Mouse (Mus musculus) CH12F3 (cell line): ENCODE results near the gene Ybx1.

Source experiments
- in situ Hi-C: fragments of 300-500 bp; cut with MboI; formaldehyde crosslinking; loops from 2 replicates; pipeline ENCODE4 v1.14.3; 2020; ENCODE audit warnings: low sequenced_read_pairs

Ybx1 gene

DNA sequence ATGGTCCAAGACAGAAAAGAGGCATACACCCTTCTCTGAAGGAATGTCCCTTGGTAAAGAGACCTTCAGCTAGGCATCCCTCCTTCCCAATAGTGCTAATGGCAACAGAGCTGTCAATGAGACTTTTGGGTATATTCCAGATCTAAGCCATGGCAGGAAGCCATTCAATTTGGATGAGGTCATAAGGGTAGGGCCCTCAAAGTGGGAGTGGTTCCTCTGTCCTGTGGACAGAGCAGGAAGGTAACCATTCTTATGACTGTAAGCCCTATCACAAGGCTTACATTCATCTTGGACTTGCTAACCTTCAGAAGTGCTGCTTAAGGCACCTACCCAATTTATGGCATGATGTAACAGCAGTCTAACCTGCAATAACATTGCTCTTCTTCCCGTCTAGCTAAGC, 19.8 kb downstream of the Ybx1 start:
- in situ Hi-C loops: no loop called here

DNA sequence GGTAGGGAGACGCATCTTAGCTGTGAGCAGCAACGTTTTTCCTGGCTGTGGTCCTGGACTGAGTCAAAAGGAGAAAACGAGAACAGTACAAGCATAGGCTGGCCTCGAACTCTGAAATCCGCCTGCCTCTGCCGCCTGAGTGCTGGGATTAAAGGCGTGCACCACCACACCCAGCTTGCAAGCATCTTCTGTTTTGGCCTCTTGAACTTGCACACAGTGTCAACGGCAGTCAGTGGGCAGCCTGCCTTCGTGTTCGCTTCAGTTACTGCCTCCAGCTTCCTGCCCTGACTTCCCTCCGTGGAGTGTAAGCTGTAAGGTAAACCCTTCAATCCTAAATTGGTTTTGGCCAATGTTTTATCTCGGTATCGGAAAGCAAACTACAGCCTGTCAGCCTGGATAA, 27.8 kb downstream of the Ybx1 start:
- in situ Hi-C loops: no loop called here

DNA sequence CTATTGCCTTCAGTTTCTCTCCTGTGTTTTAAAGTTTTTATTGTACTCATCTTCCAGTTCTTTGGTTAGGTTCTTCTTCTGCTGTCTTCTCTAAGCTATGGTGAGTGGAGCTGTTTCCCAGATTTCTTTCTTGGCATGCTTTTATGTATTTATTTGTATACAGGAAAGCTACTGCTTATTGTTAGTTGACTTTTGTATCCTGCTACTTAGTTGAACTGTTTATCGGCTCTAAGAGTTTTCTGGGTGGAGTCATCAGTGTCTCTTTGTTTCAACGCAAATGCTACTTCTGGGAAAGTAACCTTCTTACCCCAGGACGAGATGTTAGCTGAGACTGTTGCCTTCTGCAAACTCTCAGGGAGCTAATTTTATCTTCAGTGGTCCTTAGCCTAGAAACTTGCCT, 30.9 kb downstream of the Ybx1 start:
- in situ Hi-C loops: no loop called here

DNA sequence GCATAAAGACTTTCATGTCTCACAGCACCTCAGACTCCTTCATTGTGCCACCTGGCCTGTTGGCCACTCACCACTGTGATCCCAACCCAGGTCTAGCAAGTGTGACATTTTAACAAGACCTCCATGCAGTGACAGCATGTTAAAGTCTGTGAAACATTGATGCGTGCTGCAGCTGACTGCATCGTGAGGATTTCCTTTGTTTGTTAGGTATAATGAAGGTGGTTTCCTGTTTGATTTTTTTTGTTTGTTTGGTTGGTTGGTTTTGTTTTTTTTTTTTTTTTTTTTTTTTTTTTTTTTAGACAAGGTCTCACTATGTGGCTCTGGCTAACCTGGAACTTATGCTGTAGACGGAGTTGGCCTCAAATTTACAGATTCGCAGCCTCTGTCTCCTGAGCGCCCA, 31.9 kb downstream of the Ybx1 start:
- in situ Hi-C loops: no loop called here

DNA sequence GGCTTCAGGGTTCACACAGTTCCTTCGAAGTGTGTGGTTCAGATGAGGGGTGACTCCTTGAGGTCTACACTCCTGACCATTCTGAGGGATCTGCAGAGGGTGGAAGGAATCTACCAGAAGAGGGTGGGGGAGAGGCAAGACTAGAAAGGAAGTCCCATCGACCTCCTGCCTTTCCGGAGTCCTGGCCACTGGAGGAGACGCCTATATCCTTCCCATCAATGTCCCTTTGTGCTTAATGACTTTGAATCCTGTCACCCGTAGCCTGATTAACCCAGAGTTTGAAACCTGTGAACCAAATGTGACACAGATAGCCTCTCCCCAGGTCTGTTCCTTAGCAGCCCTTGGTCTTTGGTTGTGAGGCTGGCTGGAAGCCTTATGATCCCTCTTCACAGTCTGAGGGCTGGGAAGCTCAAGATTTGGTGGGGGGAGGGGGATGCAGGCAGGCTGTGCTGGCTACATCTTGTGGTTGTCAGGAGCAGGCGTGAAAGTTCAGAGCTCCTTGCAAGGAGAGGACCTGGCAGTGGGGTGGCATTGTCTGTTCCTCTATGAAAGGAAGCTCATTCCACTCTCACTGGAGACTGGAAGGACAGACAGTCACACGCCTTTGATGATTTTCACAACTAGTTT, 33.2 kb downstream of the Ybx1 start:
- in situ Hi-C loops: no loop called here

DNA sequence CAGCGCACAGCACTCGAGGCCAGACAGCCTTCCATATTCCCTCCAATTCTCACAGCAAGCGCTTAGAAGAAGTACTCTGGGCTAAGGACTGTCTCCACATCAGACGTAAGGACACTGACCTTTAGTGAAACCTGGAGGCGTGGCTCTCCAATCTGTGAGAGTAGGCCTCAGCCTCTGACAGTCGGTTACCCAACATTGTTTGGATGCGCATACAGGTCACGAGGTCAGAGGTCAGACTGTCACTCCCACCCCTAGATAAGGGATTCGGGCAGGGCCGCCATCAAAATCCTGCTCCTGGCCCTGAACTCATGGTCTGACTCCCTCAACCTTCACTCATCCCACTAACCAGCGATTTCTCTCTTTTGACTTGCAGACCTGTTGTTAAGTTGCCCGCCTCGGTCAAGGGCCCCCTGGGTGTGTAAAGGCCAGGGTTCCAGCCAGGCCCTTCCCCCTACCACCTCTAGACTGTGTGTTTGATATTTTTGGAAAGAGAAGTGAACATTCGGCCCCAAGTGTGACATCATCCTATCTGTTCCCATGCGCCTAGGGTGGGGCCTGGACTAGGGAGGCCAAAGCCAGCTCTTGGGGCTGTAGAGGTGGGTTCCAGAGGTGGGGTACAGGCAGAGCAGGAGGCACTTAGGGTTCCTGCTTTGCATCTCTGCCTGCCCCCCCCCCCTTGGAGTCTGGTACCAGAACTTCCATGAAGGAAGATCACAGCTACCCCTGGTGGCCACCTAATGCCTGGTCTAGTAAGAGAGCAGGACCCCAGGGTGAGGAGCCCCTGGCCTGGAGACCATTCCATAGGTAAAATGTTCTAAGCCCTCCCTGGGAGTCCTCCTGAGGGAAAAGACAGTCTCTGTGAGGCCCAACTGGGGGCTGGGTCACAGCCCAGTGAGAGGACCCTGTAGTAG, 34.8 kb downstream of the Ybx1 start:
- in situ Hi-C loops: no loop called here

DNA sequence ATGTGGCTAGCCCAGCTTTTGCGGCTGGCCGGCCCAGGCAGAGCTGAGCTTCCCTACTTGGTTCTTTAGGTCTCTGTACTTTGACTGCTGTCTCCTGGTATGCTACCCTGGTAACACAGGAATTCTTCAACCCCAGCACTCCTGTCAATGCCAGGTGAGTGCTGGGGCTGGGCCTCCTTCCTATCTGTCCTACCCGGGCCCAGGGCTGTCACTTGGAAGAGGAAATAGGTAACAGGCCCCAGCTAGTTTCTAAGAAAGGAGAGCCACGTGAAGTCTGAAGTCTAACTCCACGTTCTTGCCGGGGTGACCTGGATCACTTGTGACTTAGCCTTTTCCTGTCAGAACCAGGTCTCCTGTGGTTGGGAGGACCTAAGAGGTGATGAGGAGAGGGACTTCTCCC, 37.3 kb downstream of the Ybx1 start:
- in situ Hi-C loops: no loop called here

DNA sequence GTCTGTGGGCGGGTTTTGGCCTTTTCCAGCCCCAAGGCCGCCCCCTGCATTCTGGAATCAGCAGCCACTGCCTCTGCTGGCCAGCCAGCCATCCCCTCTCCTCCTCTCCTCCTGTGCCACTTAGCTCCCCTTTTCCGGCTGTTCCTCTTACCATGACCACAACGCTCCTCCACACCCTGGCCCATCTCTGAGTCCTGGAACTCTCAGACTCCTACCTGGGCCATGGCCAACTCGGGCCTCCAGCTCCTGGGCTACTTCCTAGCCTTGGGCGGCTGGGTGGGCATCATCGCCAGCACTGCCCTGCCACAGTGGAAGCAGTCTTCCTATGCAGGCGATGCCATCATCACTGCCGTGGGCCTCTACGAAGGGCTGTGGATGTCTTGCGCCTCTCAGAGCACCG, 39.1 kb downstream of the Ybx1 start, which contains the start of gene Cldn19:
TSS of gene Cldn19 (plus strand) at position 64 of the 400 bp plus-strand sequence.
- in situ Hi-C loops: no loop called here

DNA sequence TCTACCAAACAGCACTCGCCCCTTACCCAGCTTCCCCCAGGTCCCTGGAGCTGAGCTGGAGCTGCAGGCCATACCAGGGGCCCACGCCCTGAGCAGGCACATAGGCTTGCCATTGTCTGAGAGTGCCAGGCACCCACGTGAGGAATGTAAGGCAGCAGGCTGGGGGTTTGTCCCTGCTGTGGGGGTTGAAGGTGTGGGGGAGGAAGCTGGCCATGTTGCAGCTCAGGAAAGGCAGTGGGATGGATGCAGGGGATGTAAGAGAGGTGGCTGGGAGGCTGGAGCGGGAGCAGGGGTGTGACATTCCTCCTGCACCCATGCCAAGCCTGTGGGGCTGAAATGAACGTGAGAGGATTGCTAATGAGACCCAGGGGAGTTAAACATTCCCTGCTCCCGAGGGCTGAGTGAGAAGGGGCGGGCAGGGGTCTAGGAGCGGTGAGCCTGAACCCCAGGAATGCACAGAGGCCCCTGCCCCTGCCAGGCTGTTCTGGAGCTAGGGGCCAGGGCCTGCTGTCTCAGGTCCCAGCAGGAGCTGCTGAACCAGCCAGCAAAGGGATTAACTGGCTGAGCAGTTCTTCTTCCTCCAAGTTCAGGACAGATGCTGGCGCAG, 40.3 kb downstream of the Ybx1 start:
- in situ Hi-C loops: no loop called here

DNA sequence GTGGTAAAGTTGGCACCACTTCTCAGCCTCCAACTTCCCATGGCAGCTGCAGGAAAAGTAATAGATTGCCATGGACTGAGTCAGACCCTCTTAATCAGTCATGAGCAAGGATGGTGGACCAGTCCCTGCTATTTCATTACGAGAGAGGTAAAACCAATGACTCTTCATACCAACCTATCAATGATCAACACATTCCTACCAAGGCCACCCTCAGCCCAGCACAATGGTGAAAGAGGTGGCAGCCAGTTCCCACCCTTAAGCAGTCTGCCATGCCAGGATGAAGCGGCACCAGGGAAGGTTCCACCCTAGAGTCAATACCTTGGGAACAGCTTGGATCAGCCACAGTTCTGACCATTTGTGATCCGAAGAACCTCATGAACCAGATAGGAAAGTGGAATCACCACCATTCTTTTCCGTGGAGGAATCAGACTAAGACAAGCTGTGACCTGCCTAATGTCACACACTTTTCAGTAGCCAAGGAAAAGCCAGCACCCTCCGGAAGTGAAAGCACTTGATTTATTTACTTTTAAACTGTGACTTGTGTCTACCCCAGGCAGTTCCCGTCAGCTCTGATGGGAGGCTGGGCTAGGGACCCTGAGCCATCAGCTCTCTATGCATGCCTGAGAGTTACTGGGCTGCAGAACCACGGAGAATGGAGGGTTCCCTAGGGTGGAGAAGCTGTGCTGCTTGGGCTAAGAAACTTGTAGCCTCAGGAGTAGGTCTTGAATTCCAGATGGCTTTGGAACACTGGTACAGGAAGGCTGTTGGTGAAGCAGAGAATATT, 42.2 kb downstream of the Ybx1 start:
- in situ Hi-C loops: no loop called here

DNA sequence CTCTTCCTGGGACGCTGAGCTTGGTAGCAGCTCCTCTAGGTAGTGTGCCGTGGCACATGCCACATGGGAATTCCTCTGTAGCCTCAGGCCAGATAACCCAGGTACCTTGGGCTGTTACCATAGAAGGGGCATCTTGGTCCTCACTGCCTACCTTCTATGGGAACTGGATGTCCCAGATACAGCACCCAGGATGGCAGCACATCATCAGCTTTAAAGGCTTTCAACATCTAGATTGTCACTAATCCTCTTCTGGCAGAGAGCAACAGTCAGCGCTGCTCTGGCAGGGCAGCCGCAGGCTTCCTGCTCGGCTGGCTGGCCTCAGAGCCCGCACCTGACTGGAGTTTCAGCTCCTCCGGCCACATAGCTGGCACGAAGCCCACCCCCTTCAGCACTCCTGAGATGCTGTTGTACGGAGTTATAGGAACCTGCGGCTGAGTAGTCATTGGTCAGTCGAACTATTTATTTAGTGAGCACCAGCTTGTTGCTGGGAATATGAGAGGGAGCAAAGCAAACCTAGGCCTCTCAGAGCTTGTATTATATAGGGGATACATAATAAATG, 45.9 kb downstream of the Ybx1 start:
- in situ Hi-C loops: loop anchor here (10.0 kb wide), 1 partner anchor 96 kb away; no protein-coding TSS in a partner anchor

DNA sequence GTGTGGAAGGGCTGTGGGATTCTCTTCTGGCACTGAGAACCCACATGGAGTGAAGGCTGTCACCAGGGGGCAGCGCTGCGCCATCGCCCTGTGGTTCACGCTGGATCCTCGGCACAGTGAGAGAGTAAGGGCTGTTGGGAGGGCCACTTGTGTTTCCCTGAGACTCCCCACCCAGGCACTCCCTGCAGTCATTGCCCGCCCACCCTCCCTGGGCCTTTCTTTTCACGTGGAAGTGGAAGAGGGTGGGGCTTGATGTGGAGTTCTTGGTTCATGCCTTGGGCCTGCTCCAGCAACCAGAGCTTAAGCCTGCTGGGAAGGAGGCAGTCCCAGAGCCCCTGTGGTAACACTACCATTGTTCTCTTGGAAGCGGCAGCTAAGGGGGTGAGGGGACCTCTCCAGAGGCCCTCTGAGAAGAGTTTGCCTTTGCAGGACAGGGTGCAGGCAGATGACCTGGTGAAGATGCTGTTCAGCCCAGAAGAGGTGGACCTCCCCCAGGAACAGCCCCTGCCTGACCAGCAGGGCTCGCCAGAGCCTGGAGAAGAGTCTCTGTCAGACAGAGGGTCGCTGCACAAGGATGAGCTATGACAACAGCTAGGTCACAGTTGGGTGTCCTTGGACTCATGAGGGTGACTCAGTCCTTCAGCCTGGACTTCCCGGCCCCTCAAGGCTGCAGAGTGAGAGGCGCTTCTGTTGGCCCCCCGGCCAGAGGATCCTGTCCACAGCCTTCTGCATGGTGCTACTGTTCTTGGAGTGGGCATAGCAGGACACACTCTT, 46.8 kb downstream of the Ybx1 start:
- in situ Hi-C loops: loop anchor here (10.0 kb wide), 1 partner anchor 97 kb away; no protein-coding TSS in a partner anchor

DNA sequence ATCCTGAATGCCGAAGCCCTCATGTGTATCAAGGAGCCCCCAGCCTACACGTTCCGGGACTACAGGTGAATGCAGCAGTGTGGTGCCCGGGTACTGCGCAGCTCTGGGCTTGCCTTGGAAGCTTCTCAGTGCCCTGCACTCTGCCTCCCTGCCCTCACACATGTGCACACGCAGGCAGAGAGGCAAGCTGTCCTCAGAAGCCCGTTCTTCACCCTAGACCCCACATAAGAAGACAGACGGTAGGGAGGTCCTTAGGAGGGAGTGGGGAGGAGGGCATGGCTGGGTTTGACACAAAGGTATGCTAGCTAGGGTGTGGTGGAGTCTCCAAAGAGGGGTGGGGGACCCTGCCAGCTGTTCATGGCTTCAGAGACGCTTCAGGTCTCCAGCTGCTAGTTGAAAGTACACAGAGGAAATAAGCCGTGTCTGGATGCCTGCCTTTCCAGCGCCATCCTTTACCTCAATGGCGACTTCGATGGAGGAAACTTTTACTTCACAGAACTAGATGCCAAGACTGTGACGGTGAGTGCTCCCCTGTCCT, 47.6 kb downstream of the Ybx1 start:
- in situ Hi-C loops: loop anchor here (10.0 kb wide), 1 partner anchor 98 kb away; no protein-coding TSS in a partner anchor

DNA sequence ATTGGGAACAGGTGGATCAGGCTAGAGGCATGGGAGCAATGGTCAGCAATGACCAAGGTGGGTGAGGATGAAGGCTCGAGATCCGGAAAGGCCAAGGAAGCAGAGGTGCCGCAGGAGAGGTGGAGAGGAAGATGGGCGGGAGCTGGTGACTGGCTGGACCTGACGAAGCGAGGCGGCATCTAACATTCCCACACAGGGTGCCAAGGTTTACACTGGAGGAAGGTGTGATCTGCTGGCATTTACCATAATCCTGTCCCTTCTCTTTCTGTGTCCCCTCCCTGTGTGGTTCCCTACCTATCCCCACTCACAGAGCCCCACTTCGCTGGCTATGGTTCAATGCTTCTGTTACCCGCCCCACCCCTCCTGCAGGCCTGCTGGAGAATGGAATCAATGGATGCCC, 48.4 kb downstream of the Ybx1 start:
- in situ Hi-C loops: loop anchor here (10.0 kb wide), 1 partner anchor 99 kb away; no protein-coding TSS in a partner anchor

DNA sequence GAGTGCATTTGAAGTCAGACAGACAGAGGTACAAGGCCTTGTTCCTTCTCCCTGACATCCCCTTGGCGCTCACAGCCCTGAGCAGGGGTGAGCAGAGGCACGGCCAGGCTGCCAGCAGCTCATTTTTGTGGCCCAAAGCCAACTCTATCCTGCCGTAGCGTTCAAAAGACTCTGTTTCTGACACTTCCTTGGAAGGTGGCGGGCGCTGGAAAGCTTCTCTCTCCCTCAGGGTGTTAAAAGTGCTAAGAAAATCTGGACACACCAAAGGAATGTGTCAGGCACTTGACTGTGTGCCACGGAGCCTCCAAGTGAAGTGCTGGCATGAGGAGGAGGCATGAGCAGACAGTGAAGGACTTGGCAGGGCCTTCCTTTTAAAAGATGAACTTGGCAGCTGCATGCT, 48.8 kb downstream of the Ybx1 start:
- in situ Hi-C loops: loop anchor here (10.0 kb wide), 1 partner anchor 99 kb away; no protein-coding TSS in a partner anchor

DNA sequence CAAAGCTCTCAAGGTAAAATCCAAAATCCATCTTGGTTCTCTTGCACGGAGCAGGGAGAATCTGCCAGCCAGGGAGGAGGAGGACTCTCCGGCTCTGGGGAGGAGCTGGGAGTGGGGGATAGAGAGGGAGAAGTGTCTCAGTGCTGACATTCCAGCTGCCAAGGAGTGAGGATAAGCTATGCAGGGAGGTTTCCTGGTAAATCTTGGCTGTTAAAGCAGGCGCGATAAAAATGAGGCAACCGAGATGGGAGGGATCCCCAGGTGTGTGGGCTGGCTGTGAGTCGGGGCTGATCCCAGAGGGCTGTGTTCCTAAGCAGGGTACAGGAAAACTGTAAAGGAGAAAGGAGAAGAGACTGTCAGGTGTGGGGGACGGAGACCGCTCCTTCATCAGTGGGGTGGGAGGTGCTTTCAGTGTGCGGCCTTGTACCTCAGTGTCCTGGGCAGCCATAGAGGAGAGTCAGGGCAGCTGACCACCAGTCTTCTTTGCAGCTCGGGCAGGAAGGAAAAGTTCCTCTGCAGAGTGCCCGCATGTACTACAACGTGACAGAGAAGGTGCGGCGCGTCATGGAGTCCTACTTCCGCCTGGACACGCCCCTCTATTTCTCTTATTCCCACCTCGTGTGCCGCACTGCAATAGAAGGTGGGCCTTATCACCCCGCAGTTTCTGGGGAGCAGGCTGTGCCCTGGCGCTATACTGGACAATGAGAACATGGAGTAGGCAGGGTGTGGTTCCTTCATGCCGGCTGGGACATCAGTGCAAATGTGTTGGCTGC, 49.8 kb downstream of the Ybx1 start:
- in situ Hi-C loops: loop anchor here (10.0 kb wide), 1 partner anchor 100 kb away; no protein-coding TSS in a partner anchor

DNA sequence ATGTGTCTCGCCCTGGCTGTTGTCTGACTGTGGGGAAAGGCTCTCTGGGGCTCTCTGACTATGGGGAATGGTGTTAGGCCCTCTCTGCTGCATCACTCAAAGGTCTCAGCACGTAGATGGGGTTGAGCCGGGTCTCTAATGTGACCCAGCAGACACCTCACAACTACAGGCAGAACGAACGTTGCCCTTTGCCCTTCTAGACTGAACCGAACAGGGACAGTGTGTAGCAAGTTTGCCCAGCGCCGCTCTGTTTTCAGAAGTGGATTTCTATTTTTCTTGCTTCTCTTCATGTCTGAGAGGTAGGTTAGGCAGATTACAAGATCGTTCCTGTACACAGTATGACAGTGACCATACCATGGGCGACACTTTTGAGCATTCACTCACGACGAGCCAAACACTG, 51.8 kb downstream of the Ybx1 start:
- in situ Hi-C loops: loop anchor here (10.0 kb wide), 1 partner anchor 102 kb away; no protein-coding TSS in a partner anchor

DNA sequence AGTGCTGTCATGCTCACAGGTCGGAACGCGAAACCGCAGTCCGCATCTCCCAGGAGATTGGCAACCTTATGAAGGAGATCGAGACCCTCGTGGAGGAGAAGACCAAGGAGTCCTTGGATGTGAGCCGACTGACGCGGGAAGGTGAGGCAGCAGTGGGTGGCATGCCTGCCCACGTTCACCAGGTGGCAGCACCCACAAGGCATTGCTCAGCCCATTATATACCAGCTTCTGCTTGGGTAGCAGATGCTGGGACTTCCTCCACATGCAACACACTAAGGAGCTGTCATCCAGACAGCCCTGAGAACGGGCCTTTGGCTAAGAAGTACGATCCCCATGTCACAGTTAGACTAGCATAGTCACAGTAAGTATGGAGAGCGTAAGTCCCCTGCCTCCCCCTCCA, 52.7 kb downstream of the Ybx1 start:
- in situ Hi-C loops: loop anchor here (10.0 kb wide), 1 partner anchor 103 kb away; no protein-coding TSS in a partner anchor
